Mouse (Mus musculus): Measurements from ENCODE around the gene Gfod1. TPM values are rescaled to one million over a fixed set of nuclear protein-coding genes. Genes with fewer than 3 reads are reported as not detected.

Gene Gfod1
- polyA plus RNA-seq, 1 experiment = 4.4 TPM

DNA sequence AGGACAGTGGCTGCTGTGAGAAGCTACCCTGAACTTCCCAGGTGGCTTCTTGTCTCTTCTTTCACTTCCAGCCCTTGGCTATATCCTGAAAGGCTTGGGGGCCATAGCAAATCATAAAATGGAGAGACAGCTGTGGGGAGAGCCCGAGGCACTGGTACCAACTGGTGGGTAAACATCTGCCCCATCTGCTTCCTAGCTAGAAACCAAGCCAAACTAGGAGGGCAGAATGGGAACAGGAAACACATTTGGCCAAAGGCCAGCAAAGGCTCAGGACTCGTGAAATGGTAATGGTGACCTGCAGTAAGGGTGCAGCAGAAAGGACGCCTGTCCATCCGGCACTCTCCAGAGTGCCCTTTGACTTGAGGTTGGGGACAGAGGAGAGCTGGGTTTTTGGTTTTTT lies 85.2 kb downstream of the Gfod1 start:
- H3K4me3 ChIP-seq (ENCODE audit: insufficient read depth, low read depth, low read length) = no peak overlapping the region
- peaks cover 27% of the 10 kb centered on the region for H3K4me1 ChIP-seq (ENCODE audit: control insufficient read depth, insufficient read depth, insufficient read length, low read length)
- 0 out of 2 replicates have a peak overlapping the region, but pooled peaks have one; percentile 1 for H3K27ac ChIP-seq (replicated peaks; ENCODE audit: low read depth, low read length)

DNA sequence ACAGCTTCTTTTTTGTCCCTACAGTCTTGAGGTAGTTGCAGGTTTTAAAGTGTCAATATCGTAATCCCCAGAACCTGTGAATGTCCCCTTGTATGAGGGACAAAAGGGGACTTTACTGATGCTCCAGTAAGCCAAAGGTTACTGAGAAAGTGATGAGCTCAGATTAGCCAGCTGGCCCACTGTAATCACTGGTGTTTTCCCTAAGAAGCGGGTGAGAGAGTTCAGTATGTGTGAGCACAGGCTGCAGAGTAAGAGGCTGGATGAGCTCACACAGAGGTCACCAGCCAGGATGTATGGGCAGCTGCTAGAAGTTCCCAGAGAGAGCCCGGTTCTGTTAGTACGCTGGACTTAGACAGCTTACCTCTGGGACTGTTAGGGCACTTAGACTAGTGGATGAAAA lies 85.7 kb downstream of the Gfod1 start:
- Histone ChIP-seq H3K4me1 (ENCODE audit: control insufficient read depth, insufficient read depth, insufficient read length, low read length) (peaks cover 27% of the 10 kb centered on the region), H3K27ac (replicated peaks; ENCODE audit: low read depth, low read length) (no peak overlapping the region), H3K4me3 (ENCODE audit: insufficient read depth, low read depth, low read length) (no peak overlapping the region)

DNA sequence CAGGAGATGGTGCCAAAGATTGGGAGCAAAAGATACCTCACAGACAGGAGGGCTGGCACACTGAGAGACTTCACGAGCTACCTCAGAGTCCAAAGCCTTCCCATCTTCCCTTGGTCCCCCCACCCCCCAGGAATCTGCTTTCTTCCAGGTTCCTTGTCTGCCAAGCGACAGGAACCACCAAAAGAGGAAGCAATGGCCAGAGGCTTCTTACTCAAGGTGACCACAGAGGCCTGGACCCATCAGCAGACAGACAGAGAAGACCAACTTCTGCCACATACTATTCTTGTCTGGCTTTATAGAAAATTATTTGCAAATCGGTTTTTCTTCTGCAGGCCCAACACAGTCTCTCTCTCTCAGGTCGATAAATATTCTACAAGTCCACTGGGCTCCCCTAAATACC lies 86.3 kb downstream of the Gfod1 start:
- Histone ChIP-seq H3K4me1 (ENCODE audit: control insufficient read depth, insufficient read depth, insufficient read length, low read length) (peaks cover 27% of the 10 kb centered on the region), H3K27ac (replicated peaks; ENCODE audit: low read depth, low read length) (no peak overlapping the region), H3K4me3 (ENCODE audit: insufficient read depth, low read depth, low read length) (no peak overlapping the region)

DNA sequence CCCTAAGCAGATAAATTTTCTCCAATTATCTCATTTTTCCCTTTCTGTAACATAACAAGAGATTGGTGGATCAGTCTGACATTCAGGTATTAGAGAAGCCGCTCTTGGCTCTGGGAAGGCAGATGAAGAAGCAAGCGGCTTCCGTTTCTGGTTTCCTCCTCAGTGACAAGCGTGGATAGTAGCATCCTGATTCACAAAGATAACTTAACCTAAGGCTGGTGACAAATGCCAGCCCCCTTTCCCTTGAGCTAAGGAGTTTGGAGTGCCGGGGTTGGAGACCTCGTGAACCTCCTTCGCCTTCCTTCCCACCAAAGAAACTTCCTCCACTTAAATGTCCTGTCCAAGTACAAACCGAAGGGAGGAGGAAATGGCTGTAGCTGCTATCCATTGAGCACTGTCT lies 86.9 kb downstream of the Gfod1 start:
- H3K4me3 ChIP-seq (ENCODE audit: insufficient read depth, low read depth, low read length) = no peak overlapping the region
- H3K4me1 ChIP-seq (ENCODE audit: control insufficient read depth, insufficient read depth, insufficient read length, low read length) = peaks cover 32% of the 10 kb centered on the region
- peak overlapping the region; percentile 21; the same call in 1 of the 2 replicates for H3K27ac ChIP-seq (replicated peaks; ENCODE audit: low read depth, low read length)

GRCm38 (mm10) chr13:43215994-43216706 lies 87.8 kb downstream of the Gfod1 start:
- Histone ChIP-seq H3K4me3 (ENCODE audit: insufficient read depth, low read depth, low read length) (no peak overlapping the region), H3K4me1 (ENCODE audit: control insufficient read depth, insufficient read depth, insufficient read length, low read length) (peaks cover 36% of the 10 kb centered on the region), H3K27ac (replicated peaks; ENCODE audit: low read depth, low read length) (no peak overlapping the region)

GRCm38 (mm10) chr13:43215144-43215993 lies 88.6 kb downstream of the Gfod1 start:
- no peak overlapping the region for H3K4me3 ChIP-seq (ENCODE audit: insufficient read depth, low read depth, low read length)
- H3K27ac ChIP-seq (replicated peaks; ENCODE audit: low read depth, low read length) = no peak overlapping the region
- peaks cover 42% of the 10 kb centered on the region for H3K4me1 ChIP-seq (ENCODE audit: control insufficient read depth, insufficient read depth, insufficient read length, low read length)

- H3K27ac ChIP-seq (replicated peaks; ENCODE audit: low read depth, low read length) = no peak overlapping the region; the same call in 1 of the 2 replicates
- H3K4me3 ChIP-seq (ENCODE audit: insufficient read depth, low read depth, low read length) = no peak overlapping the region
- H3K4me1 ChIP-seq (ENCODE audit: control insufficient read depth, insufficient read depth, insufficient read length, low read length) = peaks cover 38% of the 10 kb centered on the region
These were observed 91.6 kb downstream of the Gfod1 start for GRCm38 (mm10) chr13:43212338-43212737.

DNA sequence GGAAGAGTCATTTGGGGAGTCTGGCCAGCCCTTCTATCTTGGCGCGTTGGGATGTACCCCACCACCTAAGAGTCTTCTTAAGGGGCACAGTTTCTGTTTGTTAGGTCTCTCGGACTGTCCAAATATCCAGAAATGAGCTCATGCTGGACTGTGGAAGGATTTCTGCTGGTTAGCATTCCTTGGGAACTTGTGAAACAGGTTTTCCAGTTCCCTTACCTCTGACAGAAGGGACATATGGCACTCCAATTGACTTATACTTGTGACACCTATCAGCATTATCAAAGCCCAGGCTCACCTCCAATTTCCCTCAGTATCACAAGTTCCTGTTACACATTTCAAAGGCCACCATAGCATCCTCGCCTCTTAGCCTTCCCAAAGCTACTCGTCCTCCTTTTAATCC lies 93.0 kb downstream of the Gfod1 start:
- no peak overlapping the region for H3K4me3 ChIP-seq (ENCODE audit: insufficient read depth, low read depth, low read length)
- no peak overlapping the region for H3K27ac ChIP-seq (replicated peaks; ENCODE audit: low read depth, low read length)
- peaks cover 30% of the 10 kb centered on the region for H3K4me1 ChIP-seq (ENCODE audit: control insufficient read depth, insufficient read depth, insufficient read length, low read length)

DNA sequence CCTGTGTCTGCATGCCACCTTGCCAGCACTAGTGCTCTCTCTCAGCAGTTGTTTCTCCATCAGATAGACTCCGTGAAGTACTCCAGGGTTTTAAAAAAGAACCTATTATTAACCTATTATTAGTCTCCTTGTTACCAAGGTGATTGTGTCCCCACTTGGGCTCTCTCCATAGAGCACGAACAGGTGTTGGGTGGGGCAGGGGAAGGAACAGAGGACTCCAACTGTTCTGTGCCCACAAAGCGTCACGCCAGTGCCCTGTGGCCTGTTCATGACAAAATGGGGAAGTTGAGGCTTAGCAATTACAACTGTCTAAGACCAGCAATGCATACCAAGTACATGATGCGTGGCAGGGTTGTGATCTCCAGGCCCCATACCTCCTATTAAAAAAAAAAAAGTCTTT lies 94.4 kb downstream of the Gfod1 start:
- no peak overlapping the region for H3K4me3 ChIP-seq (ENCODE audit: insufficient read depth, low read depth, low read length)
- H3K4me1 ChIP-seq (ENCODE audit: control insufficient read depth, insufficient read depth, insufficient read length, low read length) = peaks cover 30% of the 10 kb centered on the region
- no peak overlapping the region for H3K27ac ChIP-seq (replicated peaks; ENCODE audit: low read depth, low read length)

DNA sequence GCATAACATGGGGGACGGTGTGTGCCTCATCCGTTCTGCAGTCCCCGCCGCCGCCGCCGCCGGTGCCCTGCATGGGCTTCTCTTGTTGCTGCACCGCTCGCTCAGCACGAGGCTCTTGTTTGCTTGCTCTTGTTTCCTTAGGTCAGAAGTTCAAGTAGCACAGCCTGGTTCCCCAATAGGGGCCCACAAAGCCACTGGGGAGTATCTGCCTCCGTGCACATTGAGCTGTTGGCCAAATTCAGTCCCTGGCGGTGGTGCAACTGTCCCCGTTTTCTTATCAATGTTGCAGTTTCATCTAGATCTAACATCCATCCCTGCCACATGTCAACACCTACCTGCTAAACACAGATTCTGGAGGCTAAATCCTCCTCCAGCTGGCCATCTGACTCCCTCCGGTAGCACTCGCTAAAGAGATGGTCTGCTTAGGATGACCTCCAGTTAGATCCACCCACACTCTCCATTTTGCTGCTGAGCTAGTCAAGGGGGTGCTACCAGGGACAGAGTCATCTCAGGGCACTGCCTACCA lies 95.0 kb downstream of the Gfod1 start:
- no peak overlapping the region for H3K4me3 ChIP-seq (ENCODE audit: insufficient read depth, low read depth, low read length)
- peaks cover 33% of the 10 kb centered on the region for H3K4me1 ChIP-seq (ENCODE audit: control insufficient read depth, insufficient read depth, insufficient read length, low read length)
- no peak overlapping the region for H3K27ac ChIP-seq (replicated peaks; ENCODE audit: low read depth, low read length)

GRCm38 (mm10) chr13:43206118-43206683 lies 97.8 kb downstream of the Gfod1 start:
- H3K4me3 ChIP-seq (ENCODE audit: insufficient read depth, low read depth, low read length) = no peak overlapping the region
- peaks cover 28% of the 10 kb centered on the region for H3K4me1 ChIP-seq (ENCODE audit: control insufficient read depth, insufficient read depth, insufficient read length, low read length)
- no peak overlapping the region for H3K27ac ChIP-seq (replicated peaks; ENCODE audit: low read depth, low read length)

DNA sequence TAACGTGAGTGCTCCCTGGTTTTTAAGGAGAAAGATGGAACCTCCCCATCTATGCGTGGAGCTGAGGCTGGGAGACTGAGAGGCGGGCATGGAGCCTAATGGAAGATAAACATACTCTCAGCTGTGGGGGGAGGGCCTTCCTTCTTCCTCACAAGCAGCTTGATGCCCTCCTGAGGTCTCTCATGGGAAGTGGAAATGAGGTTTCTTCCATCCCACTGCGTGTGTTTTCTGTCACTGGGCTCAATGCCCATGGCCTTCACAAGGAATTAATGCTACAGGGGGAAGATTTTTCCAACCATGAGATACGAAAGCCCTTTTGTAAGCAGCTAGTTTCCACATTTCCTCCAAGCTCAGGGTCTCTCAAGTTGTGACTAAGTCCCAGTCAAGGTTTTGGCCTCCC lies 100.3 kb downstream of the Gfod1 start:
- Histone ChIP-seq H3K27ac (replicated peaks; ENCODE audit: low read depth, low read length) (peak overlapping the region; percentile 8; the same call in 1 of the 2 replicates), H3K4me3 (ENCODE audit: insufficient read depth, low read depth, low read length) (no peak overlapping the region), H3K4me1 (ENCODE audit: control insufficient read depth, insufficient read depth, insufficient read length, low read length) (peaks cover 14% of the 10 kb centered on the region)

- H3K4me1 ChIP-seq (ENCODE audit: control insufficient read depth, insufficient read depth, insufficient read length, low read length) = peaks cover 14% of the 10 kb centered on the region
- H3K27ac ChIP-seq (replicated peaks; ENCODE audit: low read depth, low read length) = no peak overlapping the region
- no peak overlapping the region for H3K4me3 ChIP-seq (ENCODE audit: insufficient read depth, low read depth, low read length)
These were observed 100.7 kb downstream of the Gfod1 start for GRCm38 (mm10) chr13:43203234-43203633.

DNA sequence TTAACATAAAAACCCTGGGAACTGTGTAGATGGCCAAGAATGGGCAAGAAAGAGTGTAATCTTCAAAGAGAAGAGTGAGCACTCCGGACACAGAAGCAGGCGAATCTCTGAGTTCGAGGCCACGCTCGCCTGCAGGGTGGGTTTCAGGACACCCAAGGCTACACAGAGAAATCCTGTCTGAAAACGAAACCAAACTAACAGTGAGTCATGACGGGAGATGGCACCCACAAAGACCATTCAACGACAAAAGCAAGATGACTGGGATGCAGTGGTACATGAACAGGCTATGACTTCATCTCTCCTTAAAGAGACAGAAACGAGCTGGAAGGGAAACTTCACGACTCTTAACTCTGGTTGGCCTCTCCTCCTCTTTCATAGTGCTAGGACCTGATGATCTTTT lies 101.6 kb downstream of the Gfod1 start:
- H3K4me3 ChIP-seq (ENCODE audit: insufficient read depth, low read depth, low read length) = no peak overlapping the region
- H3K4me1 ChIP-seq (ENCODE audit: control insufficient read depth, insufficient read depth, insufficient read length, low read length) = peaks cover 14% of the 10 kb centered on the region
- no peak overlapping the region for H3K27ac ChIP-seq (replicated peaks; ENCODE audit: low read depth, low read length)

- Histone ChIP-seq H3K4me1 (ENCODE audit: control insufficient read depth, insufficient read depth, insufficient read length, low read length) (peaks cover 15% of the 10 kb centered on the region), H3K27ac (replicated peaks; ENCODE audit: low read depth, low read length) (no peak overlapping the region), H3K4me3 (ENCODE audit: insufficient read depth, low read depth, low read length) (no peak overlapping the region)
These were observed 102.9 kb downstream of the Gfod1 start for GRCm38 (mm10) chr13:43201033-43201432.

Measured in brown adipose tissue, adult 24 weeks (tissue).